Mouse (Mus musculus) adrenal gland, postnatal 25 days (tissue): ENCODE results near the gene Ecsit. TPM values are rescaled to one million over a fixed set of nuclear protein-coding genes. Genes with fewer than 3 reads are reported as not detected.
A peak's percentile ranks its signal among the peaks of the same experiment; 100 is the strongest.

Source experiments
- DNase-seq: peaks from one replicate; pipeline ENCODE4 v3.0.0; 2021; ENCODE audit warnings: mixed read lengths
- microRNA-seq, 2 experiments: library from miRNA; unstranded; fragments of <30 nt; microRNA quantifications; one replicate each; pipeline ENCODE4 v1.2.0; 2021
- total RNA-seq: library from RNA; stranded (reverse); gene quantifications from 2 replicates; pipeline ENCODE4 v1.2.3, GENCODE M21; 2021

Ecsit gene
- total RNA-seq, 1 experiment from 2014 or later, result 45.7 TPM

DNA sequence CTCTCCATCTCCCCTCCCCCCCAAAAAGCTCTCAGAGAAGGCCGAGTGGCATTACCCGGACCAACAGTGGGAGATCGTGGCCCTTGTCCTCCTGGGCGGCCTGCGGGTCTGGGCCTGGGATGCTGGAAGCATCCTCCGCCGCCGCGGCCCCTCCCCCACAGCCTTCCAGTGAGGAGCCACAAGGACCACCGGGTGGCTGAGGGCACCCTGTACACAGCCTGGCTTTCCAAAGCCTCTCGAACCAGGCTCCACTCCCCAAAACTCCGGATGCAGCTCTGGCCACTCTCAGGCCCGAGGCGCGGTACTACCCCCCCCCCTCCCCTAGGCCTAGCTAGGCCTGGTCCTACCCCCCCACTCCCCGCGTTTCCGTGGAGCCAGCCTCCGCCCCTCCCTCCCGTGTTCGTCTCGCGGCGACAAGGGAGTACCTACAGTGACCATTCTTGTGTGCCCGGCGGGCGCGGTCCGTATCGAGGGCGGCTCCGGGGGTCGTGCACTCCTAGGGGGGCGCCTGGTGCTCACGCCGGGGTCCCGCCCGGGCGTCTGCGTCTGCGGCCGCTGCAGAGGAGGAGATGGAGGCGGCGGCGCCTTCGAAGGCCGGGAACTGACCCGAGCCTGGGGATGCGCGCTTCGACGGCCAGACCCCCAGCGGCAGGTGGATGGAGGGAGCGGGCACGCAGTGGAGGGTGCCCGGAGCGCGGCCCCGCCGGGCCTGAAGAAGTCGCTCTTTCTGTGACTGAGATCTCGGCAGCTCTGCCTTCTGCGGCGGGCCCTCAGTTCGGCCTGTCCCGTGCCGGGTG lies 33.9 kb downstream of the Ecsit start:
- no peak for DNase-seq

DNA sequence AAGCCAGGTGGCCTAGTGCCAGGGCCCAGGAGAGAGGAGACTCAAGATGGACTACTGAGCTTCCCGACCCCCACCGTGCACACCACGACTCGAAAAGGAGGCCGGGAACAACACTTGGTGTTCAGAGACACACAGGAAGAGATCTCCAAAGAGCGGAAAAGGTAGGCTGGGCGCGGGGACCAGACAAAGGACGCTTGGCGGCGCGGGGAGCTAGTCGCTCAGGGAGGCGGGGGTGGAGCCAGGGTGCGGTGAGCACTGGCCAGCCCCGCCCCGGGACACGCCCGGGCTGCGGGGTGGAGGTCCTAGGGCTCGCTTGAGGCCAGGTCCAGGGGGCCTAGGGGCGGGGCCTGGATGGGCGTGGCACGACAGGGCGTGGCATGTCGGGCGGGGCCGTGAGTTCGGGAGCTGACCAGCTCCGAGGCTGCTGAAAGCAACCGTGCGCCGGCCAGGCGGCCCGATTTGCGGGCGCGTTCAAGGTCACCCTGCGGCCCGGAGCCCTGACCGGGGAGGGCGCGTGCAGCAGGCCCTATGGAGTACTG lies 34.8 kb downstream of the Ecsit start:
- DNase-seq, result peak; percentile 67

DNA sequence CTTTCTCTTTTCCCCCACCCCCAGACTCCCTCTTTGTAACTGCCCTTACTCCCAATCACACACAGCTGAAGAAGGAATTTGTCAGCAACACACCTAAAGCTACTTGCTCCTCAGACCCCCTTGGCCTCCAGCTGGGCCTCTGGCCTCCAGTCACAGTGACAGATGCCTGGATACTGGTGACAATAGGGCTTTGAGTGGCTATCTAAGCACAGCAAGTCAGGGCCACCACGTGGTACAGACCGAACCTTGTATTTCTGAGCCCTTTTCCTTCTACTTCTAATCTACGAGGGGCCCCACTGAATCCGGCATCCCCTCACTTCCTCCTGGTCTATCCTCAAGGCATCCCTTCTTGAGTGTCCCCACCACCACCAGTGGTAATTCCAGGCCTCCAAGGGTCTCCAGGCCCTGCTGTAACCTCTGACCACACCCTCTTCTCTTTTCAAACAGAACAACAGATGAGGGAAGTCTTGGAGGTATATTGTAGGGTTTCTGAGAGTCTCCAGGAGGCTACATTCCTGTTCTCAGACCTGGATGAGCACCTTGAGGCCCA lies 35.4 kb downstream of the Ecsit start:
- no peak for DNase-seq

GRCm38 (mm10) chr9:22049315-22049714 lies 35.9 kb downstream of the Ecsit start:
- no peak for DNase-seq

GRCm38 (mm10) chr9:22047329-22047728 lies 37.9 kb downstream of the Ecsit start:
- DNase-seq, result no peak

DNA sequence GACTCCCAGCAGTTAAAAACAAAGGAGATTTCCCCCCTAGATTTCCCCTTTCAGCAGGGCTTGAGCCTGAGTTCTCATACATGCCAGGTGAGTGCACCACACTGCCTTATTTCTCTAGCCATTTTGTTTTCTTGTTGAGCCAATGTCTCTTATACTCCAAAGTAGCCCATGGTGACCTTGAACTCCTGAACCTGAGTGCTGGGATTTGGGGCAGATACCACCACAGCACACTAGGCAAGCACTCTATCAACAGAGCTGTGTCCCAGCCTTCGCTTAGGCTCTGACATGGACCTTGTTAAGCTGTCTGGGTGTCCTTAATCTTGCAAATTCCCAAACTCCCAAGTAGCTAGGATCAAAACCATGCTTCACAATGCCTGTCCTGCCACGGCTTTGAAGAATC lies 43.4 kb downstream of the Ecsit start:
- DNase-seq, result no peak

DNA sequence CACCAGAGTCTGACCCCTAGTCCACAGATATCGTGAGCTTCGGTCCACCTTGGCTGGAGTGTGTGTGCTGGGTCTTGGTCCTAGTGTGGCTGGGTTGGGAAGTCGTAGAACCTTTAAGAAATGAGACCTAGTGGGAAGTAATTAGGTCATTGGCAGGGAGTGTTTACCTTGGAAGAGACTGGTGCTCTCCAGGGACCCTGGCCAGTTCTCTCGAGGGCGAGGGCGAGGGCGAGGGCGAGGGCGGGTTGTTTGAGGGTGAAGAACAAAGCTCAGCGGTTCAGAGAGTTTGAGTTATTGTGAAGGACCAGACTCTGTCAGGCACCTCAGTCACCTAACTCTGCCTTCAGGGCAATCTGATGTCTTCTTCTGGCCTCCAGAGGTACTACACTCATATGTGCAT lies 47.4 kb downstream of the Ecsit start:
- no peak for DNase-seq

DNA sequence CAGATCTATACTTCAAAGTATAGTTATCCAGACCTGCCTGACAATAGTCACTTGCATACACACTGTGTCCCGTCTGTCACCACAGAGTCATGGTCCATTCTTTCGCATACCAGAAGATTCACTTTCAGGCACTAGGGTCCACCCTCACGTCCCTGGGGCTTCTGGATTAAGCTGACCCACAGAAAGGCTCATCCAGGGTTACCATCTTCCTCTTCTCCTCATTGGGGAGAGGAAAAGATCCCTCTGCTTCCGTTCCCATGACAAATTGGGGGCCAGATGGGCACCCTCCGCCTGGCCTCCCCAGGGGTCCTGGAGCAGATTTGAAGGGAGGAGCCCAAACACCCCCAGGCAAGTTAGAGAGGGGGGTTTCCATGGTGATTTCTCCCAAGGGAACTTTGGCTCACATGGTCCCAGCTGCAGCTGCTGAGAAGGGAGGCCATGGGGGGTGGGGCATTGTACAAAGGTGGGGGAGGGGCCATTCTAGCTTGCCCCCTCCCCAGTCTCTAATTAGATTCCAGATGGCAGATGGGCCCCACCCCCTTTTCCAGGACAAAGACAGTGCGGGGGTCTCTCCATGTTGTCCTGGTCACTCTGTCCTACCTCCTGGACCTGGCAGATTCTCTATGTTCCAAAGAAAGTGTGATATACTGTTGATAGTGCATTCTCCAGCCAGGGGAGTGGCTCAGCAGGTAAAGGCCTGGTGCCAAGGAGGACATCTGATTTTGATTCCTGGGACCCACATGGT lies 49.8 kb downstream of the Ecsit start:
- no peak for DNase-seq

DNA sequence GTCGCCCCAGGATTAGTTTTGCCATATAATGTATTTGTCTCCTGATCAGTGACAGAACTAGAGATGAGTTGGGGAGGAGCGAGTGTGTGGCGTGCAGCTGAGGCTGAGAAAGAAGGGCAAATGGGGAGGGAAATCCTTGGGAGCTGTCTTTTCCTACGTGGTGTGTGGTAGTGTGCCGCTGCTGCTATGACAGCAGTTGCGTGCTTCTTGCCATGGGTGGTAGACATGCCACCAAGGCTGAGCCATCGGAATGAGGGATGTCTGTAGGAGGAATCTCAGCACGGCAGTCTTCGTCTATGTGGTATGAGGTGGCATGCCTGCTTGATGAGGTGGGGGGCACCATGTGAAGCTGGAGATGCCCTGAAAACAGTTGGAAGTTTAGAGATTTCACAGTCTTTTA lies 54.9 kb downstream of the Ecsit start:
- no peak for DNase-seq

- DNase-seq, result no peak
Observed at GRCm38 (mm10) chr9:22028467-22028866, 56.8 kb downstream of the Ecsit start.

DNA sequence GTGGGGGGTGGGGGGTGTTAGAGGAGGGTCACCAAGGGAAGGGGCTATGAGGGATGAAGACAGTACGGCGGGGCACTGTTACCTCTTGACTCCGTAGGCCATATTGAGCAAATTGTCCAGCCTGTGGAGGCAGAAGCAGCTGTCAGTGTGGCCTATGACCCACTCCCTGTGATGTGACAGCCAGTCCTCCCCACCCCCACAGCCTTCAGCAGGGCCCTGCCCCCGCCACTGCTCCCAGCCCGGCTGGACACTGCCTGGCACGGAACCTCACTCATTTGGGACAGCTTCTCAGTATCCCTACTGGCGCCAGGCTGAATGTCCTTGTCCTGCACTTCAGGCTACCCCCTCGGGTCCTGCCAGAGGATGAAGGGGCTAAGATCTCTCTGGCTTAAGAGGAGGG lies 60.6 kb downstream of the Ecsit start:
- DNase-seq, result no peak

Small RNA genes lying within 50 kb of the gene (microRNA-seq; reads per million reads assigned to microRNA genes)
- 0 to 0.36 reads per million in 2 experiments for gene Mir7084

Other genes with a start within 250 kb of the Ecsit start
- 4.5 and 17.1 TPM in 2 replicates for gene Angptl8, start 249.9 kb downstream of the Ecsit start, total RNA-seq
- gene Dock6, start 232.8 kb downstream of the Ecsit start, total RNA-seq, result 45.6 and 46.0 TPM in 2 replicates
- 36.3 and 71.9 TPM in 2 replicates for gene Rab3d, start 167.2 kb downstream of the Ecsit start, total RNA-seq
- gene Ccdc159, start 158.0 kb downstream of the Ecsit start, total RNA-seq, result 13.6 and 19.1 TPM in 2 replicates
- gene Tmem205, start 157.9 kb downstream of the Ecsit start, total RNA-seq, result 471 and 609 TPM in 2 replicates
- 35.6 and 40.5 TPM in 2 replicates for gene Plppr2, start 148.4 kb downstream of the Ecsit start, total RNA-seq
- gene Swsap1, start 129.7 kb downstream of the Ecsit start, total RNA-seq, result 14.0 and 19.4 TPM in 2 replicates
- gene Epor, start 121.9 kb downstream of the Ecsit start, total RNA-seq, result 1.6 and 1.8 TPM in 2 replicates
- 33.9 and 66.9 TPM in 2 replicates for gene Rgl3, start 96.0 kb downstream of the Ecsit start, total RNA-seq
- 1.3 and 3.7 TPM in 2 replicates for gene Ccdc151, start 82.8 kb downstream of the Ecsit start, total RNA-seq
- gene Prkcsh, start 82.6 kb downstream of the Ecsit start, total RNA-seq, result 161 and 164 TPM in 2 replicates
- 0.90 and 2.9 TPM in 2 replicates for gene Elavl3, start 33.4 kb downstream of the Ecsit start, total RNA-seq
- gene Gm49318, start 14.2 kb downstream of the Ecsit start, total RNA-seq, result not detected in 2 replicates
- gene Zfp653, start 14.1 kb downstream of the Ecsit start, total RNA-seq, result 9.4 and 12.4 TPM in 2 replicates
- gene Cnn1, start 13.8 kb upstream of the Ecsit start, total RNA-seq, result 0.46 and 0.76 TPM in 2 replicates
- gene Elof1, start 31.7 kb upstream of the Ecsit start, total RNA-seq, result 75.1 and 75.8 TPM in 2 replicates
- 19.0 and 25.4 TPM in 2 replicates for gene Acp5, start 50.3 kb upstream of the Ecsit start, total RNA-seq
- 52.5 and 64.8 TPM in 2 replicates for gene Pigyl, start 71.4 kb upstream of the Ecsit start, total RNA-seq
- 2.4 and 3.2 TPM in 2 replicates for gene Zfp872, start 102.7 kb upstream of the Ecsit start, total RNA-seq
- gene Zfp809, start 140.3 kb upstream of the Ecsit start, total RNA-seq, result 46.4 and 52.1 TPM in 2 replicates
- 0.82 and 1.1 TPM in 2 replicates for gene Zfp599, start 174.5 kb upstream of the Ecsit start, total RNA-seq
- gene Zfp810, start 222.2 kb upstream of the Ecsit start, total RNA-seq, result 7.9 and 11.0 TPM in 2 replicates